Mouse (Mus musculus): ENCODE measurements around the gene Comt.

- no peak for TF ChIP-seq CTCF (IDR thresholded peaks at IDR 0.05; ENCODE audit: low read depth)
- TF ChIP-seq EP300 (IDR thresholded peaks at IDR 0.05; ENCODE audit: low read depth), result no peak
Measured at GRCm38 (mm10) chr16:18428011-18428515, 1.4 kb upstream of the Comt start.

Data from liver, embryonic 14.5 days (tissue).